Mouse (Mus musculus) neural tube, embryonic 15.5 days (tissue): ENCODE measurements around the gene Tbc1d2. TPM values are rescaled to one million over a fixed set of nuclear protein-coding genes. Genes with fewer than 3 reads are reported as not detected.
"Not testable (repeated sequence)": the region's sequence is repeated elsewhere in the genome, so short reads cannot be mapped to it uniquely, and the experiment has no call there.

ENCODE experiments used
- ATAC-seq: fragments of 200-750 bp; cut with Nextera tagmentation; 2 replicates; pipeline ENCODE4 v1.8.0; 2017; ENCODE audit warnings: mild to moderate bottlenecking, moderate TSS enrichment, moderate library complexity; ENCODE audit not compliant: low FRiP score
- H3K27ac ChIP-seq: fragments of 300-500 bp; sonication (generic); replicated peaks from 2 replicates; pipeline ENCODE4 v1.5.1; 2015; ENCODE audit warnings: mild to moderate bottlenecking, inconsistent platforms
- H3K27me3 ChIP-seq: fragments of 300-500 bp; sonication (generic); replicated peaks from 2 replicates; pipeline ENCODE4 v1.6.1; 2015; ENCODE audit warnings: inconsistent platforms
- H3K36me3 ChIP-seq: fragments of 300-500 bp; sonication (generic); 2 replicates; pipeline ENCODE4 v1.6.1; 2015; ENCODE audit warnings: inconsistent platforms
- H3K4me1 ChIP-seq: fragments of 300-500 bp; sonication (generic); 2 replicates; pipeline ENCODE4 v1.6.1; 2015; ENCODE audit warnings: inconsistent platforms
- H3K4me2 ChIP-seq: fragments of 300-500 bp; sonication (generic); 2 replicates; pipeline ENCODE4 v1.6.1; 2015; ENCODE audit warnings: inconsistent platforms, mild to moderate bottlenecking, moderate library complexity
- H3K4me3 ChIP-seq: fragments of 300-500 bp; sonication (generic); replicated peaks from 2 replicates; pipeline ENCODE4 v1.5.1; 2015; ENCODE audit warnings: mild to moderate bottlenecking, inconsistent platforms
- H3K9ac ChIP-seq: fragments of 300-500 bp; sonication (generic); replicated peaks from 2 replicates; pipeline ENCODE4 v1.6.1; 2015; ENCODE audit warnings: mild to moderate bottlenecking, inconsistent platforms
- H3K9me3 ChIP-seq: fragments of 300-500 bp; sonication (generic); replicated peaks from 2 replicates; pipeline ENCODE4 v1.6.1; 2016; ENCODE audit warnings: inconsistent platforms
- WGBS: fragments of 180-500 bp; shearing (Covaris S2); methylation state at CpG from one replicate; pipeline ENCODE4 v1.1.7; 2015; ENCODE audit warnings: mixed read lengths; 5-methylcytosine and 5-hydroxymethylcytosine counted together
- polyA plus RNA-seq: library from polyadenylated mRNA; unstranded; fragments of >200 nt; fragmentation: Nextera tagmentation; extraction: Ambion mirVana; gene quantifications from 2 replicates; pipeline ENCODE4 v1.2.1, GENCODE M21; 2015

Gene Tbc1d2
- polyA plus RNA-seq, 1 experiment from 2014 or later, result 0.73 TPM

- ATAC-seq, result no peak
- peaks cover 10% of the 10 kb centered on the region for H3K36me3 ChIP-seq
- WGBS, result 76% methylated on average over 1 of the region's 1 CpGs
- no peak overlapping the region for H3K9ac ChIP-seq
- no peaks in the 10 kb centered on the region for H3K27me3 ChIP-seq
- no peak overlapping the region for H3K27ac ChIP-seq
- H3K4me3 ChIP-seq, result no peak overlapping the region
- H3K4me2 ChIP-seq, result no peak overlapping the region
- H3K4me1 ChIP-seq, result no peaks in the 10 kb centered on the region
- H3K9me3 ChIP-seq, result 0 out of 2 replicates have a peak, but pooled peaks cover 11% of the 10 kb centered on the region
These were observed 71.8 kb downstream of the Tbc1d2 start for GRCm38 (mm10) chr4:46578228-46578627.

- H3K4me3 ChIP-seq, H3K4me2 ChIP-seq, H3K27ac ChIP-seq, H3K4me1 ChIP-seq, H3K9ac ChIP-seq, H3K9me3 ChIP-seq, ATAC-seq, H3K27me3 ChIP-seq, H3K36me3 ChIP-seq: not testable (repeated sequence)
- 90% methylated on average over 6 of the region's 10 CpGs for WGBS
These were observed 74.3 kb downstream of the Tbc1d2 start for GRCm38 (mm10) chr4:46575509-46576284.

- H3K27ac ChIP-seq, result no peak overlapping the region
- H3K4me2 ChIP-seq, result no peak overlapping the region
- 83% methylated on average over 10 of the region's 12 CpGs for WGBS
- ATAC-seq, result no peak
- H3K36me3 ChIP-seq, result peaks cover 10% of the 10 kb centered on the region
- H3K27me3 ChIP-seq, result no peaks in the 10 kb centered on the region
- H3K4me3 ChIP-seq, result no peak overlapping the region
- peaks cover under 1% of the 10 kb centered on the region; the same call in 1 of the 2 replicates for H3K4me1 ChIP-seq
- 0 out of 2 replicates have a peak, but pooled peaks cover 5% of the 10 kb centered on the region for H3K9me3 ChIP-seq
- no peak overlapping the region for H3K9ac ChIP-seq
These were observed 75.2 kb downstream of the Tbc1d2 start for GRCm38 (mm10) chr4:46574841-46575240.

- Histone ChIP-seq H3K27me3 (no peaks in the 10 kb centered on the region), H3K4me1 (peaks cover 3% of the 10 kb centered on the region; the same call in 1 of the 2 replicates), H3K36me3 (peaks cover 10% of the 10 kb centered on the region), H3K27ac (no peak overlapping the region), H3K4me2 (no peak overlapping the region), H3K9me3 (0 out of 2 replicates have a peak, but pooled peaks cover 5% of the 10 kb centered on the region), H3K9ac (no peak overlapping the region), H3K4me3 (no peak overlapping the region)
- no peak for ATAC-seq
- WGBS, result 78% methylated on average over 9 of the region's 9 CpGs
These were observed 75.8 kb downstream of the Tbc1d2 start for GRCm38 (mm10) chr4:46574024-46574753.

- WGBS, result 83% methylated on average over 4 of the region's 4 CpGs
These were observed 77.4 kb downstream of the Tbc1d2 start for GRCm38 (mm10) chr4:46572616-46573015.

GRCm38 (mm10) chr4:46571744-46572143 lies 78.3 kb downstream of the Tbc1d2 start:
- Histone ChIP-seq H3K4me1 (peaks cover 3% of the 10 kb centered on the region; the same call in 1 of the 2 replicates), H3K4me2 (no peak overlapping the region), H3K27ac (no peak overlapping the region), H3K9me3 (no peaks in the 10 kb centered on the region), H3K27me3 (no peaks in the 10 kb centered on the region), H3K4me3 (no peak overlapping the region), H3K9ac (no peak overlapping the region), H3K36me3 (peaks cover 10% of the 10 kb centered on the region)
- no peak for ATAC-seq
- 92% methylated on average over 9 of the region's 9 CpGs for WGBS

More at GRCm38 (mm10) chr4:46572616-46573015, 77.4 kb downstream of the Tbc1d2 start:
- no peak overlapping the region for H3K9ac ChIP-seq
- no peaks in the 10 kb centered on the region for H3K27me3 ChIP-seq
- ATAC-seq, result no peak
- H3K4me3 ChIP-seq, result no peak overlapping the region
- H3K9me3 ChIP-seq, result no peaks in the 10 kb centered on the region
- H3K27ac ChIP-seq, result no peak overlapping the region
- no peak overlapping the region for H3K4me2 ChIP-seq
- peaks cover 3% of the 10 kb centered on the region; the same call in 1 of the 2 replicates for H3K4me1 ChIP-seq
- H3K36me3 ChIP-seq, result peaks cover 10% of the 10 kb centered on the region

- H3K4me1 ChIP-seq, result peaks cover 3% of the 10 kb centered on the region; the same call in 1 of the 2 replicates
- no peaks in the 10 kb centered on the region for H3K27me3 ChIP-seq
- H3K9me3 ChIP-seq, result no peaks in the 10 kb centered on the region
- 43% methylated on average over 5 of the region's 5 CpGs for whole genome bisulfite sequencing
- no peak overlapping the region for H3K4me3 ChIP-seq
- no peak overlapping the region for H3K9ac ChIP-seq
- no peak overlapping the region for H3K4me2 ChIP-seq
- no peak overlapping the region for H3K27ac ChIP-seq
- ATAC-seq, result no peak
- peaks cover 7% of the 10 kb centered on the region for H3K36me3 ChIP-seq
These were observed 80.3 kb downstream of the Tbc1d2 start for GRCm38 (mm10) chr4:46569671-46570070.

GRCm38 (mm10) chr4:46568169-46568568 lies 81.8 kb downstream of the Tbc1d2 start:
- WGBS, result 91% methylated on average over 8 of the region's 8 CpGs
- Histone ChIP-seq H3K4me1 (peaks cover 3% of the 10 kb centered on the region; the same call in 1 of the 2 replicates), H3K4me2 (no peak overlapping the region), H3K36me3 (no peaks in the 10 kb centered on the region), H3K9me3 (no peaks in the 10 kb centered on the region), H3K4me3 (no peak overlapping the region), H3K27me3 (no peaks in the 10 kb centered on the region), H3K9ac (no peak overlapping the region), H3K27ac (no peak overlapping the region)
- no peak for ATAC-seq

- Histone ChIP-seq H3K36me3 (no peaks in the 10 kb centered on the region), H3K27ac (no peak overlapping the region), H3K9ac (no peak overlapping the region), H3K4me2 (no peak overlapping the region), H3K27me3 (no peaks in the 10 kb centered on the region), H3K4me3 (no peak overlapping the region), H3K4me1 (peaks cover 3% of the 10 kb centered on the region; the same call in 1 of the 2 replicates), H3K9me3 (no peaks in the 10 kb centered on the region)
- WGBS, result 76% methylated on average over 8 of the region's 8 CpGs
- ATAC-seq, result no peak
These were observed 82.9 kb downstream of the Tbc1d2 start for GRCm38 (mm10) chr4:46566931-46567671.

- H3K9ac ChIP-seq, result no peak overlapping the region
- no peak overlapping the region for H3K27ac ChIP-seq
- H3K4me3 ChIP-seq, result no peak overlapping the region
- H3K9me3 ChIP-seq, result no peaks in the 10 kb centered on the region
- H3K36me3 ChIP-seq, result no peaks in the 10 kb centered on the region
- no peaks in the 10 kb centered on the region for H3K27me3 ChIP-seq
- H3K4me2 ChIP-seq, result no peak overlapping the region
- no peak for ATAC-seq
- peaks cover 3% of the 10 kb centered on the region; the same call in 1 of the 2 replicates for H3K4me1 ChIP-seq
- WGBS, result 88% methylated on average over 4 of the region's 4 CpGs
These were observed 84.5 kb downstream of the Tbc1d2 start for GRCm38 (mm10) chr4:46565393-46565955.

- WGBS, result 88% methylated on average over 4 of the region's 4 CpGs
These were observed 85.8 kb downstream of the Tbc1d2 start for GRCm38 (mm10) chr4:46564247-46564646.

More at GRCm38 (mm10) chr4:46564247-46564646, 85.8 kb downstream of the Tbc1d2 start:
- Histone ChIP-seq H3K36me3 (no peaks in the 10 kb centered on the region), H3K4me2 (no peak overlapping the region), H3K27ac (no peak overlapping the region), H3K4me3 (no peak overlapping the region), H3K9me3 (no peaks in the 10 kb centered on the region), H3K9ac (no peak overlapping the region), H3K27me3 (no peaks in the 10 kb centered on the region), H3K4me1 (no peaks in the 10 kb centered on the region)
- no peak for ATAC-seq
